Mouse (Mus musculus) C2C12 (cell line): Measurements from ENCODE around the gene Mcur1. TPM values are rescaled to one million over a fixed set of nuclear protein-coding genes. Genes with fewer than 3 reads are reported as not detected.
A peak's percentile ranks its signal among the peaks of the same experiment; 100 is the strongest.

Experiments
- H3K27me3 ChIP-seq: one replicate; pipeline ENCODE4 v1.6.1; 2011; ENCODE audit not compliant: control insufficient read depth, insufficient read depth, insufficient read length
- H3K36me3 ChIP-seq: one replicate; pipeline ENCODE4 v1.6.1; 2011; ENCODE audit not compliant: control insufficient read depth, insufficient read depth
- H3K4me3 ChIP-seq: one replicate; pipeline ENCODE4 v1.5.1; 2011; ENCODE audit warnings: mild to moderate bottlenecking, control low read depth; ENCODE audit not compliant: poor library complexity, insufficient read depth, severe bottlenecking
- H3K79me2 ChIP-seq: one replicate; pipeline ENCODE4 v1.6.1; 2011; ENCODE audit not compliant: control insufficient read depth, insufficient read depth
- H3K79me3 ChIP-seq: one replicate; pipeline ENCODE4 v1.6.1; 2011; ENCODE audit warnings: low read depth, control low read depth
- H3ac ChIP-seq: one replicate; pipeline ENCODE3; 2011; ENCODE audit warnings: low read depth; ENCODE audit not compliant: control insufficient read depth, insufficient read length
- CEBPB ChIP-seq: IDR thresholded peaks from one replicate; pipeline ENCODE4 v1.6.1; 2011; ENCODE audit warnings: low read depth, mild to moderate bottlenecking, control low read depth, moderate library complexity
- CTCF ChIP-seq: IDR thresholded peaks from one replicate; pipeline ENCODE4 v1.5.1; 2011; ENCODE audit not compliant: control insufficient read depth, insufficient read depth, insufficient read length
- FOSL1 ChIP-seq: IDR thresholded peaks from one replicate; pipeline ENCODE4 v1.8.0; 2011; ENCODE audit warnings: mild to moderate bottlenecking, low read length; ENCODE audit not compliant: poor library complexity, insufficient read depth, severe bottlenecking
- MAX ChIP-seq: IDR thresholded peaks from one replicate; pipeline ENCODE4 v1.6.1; 2011; ENCODE audit warnings: mild to moderate bottlenecking, control low read depth
- MYOD1 ChIP-seq: IDR thresholded peaks from one replicate; pipeline ENCODE4 v1.6.1; 2011; ENCODE audit warnings: low read depth; ENCODE audit not compliant: control insufficient read depth, insufficient read length
- MYOG ChIP-seq: IDR thresholded peaks from one replicate; pipeline ENCODE4 v1.6.1; 2011; ENCODE audit not compliant: control insufficient read depth, insufficient read length; ENCODE audit errors: extremely low read depth
- USF1 ChIP-seq: IDR thresholded peaks from one replicate; pipeline ENCODE4 v1.6.1; 2011; ENCODE audit warnings: low read depth, mild to moderate bottlenecking, control low read depth, moderate library complexity
- polyA plus RNA-seq: library from polyadenylated mRNA; unstranded; fragments of >200 nt; fragmentation: generic; extraction: Trizol; gene quantifications from one replicate; pipeline ENCODE4 v1.2.1, GENCODE M21; 2012; ENCODE audit warnings: missing spikeins

The Mcur1 gene
- polyA plus RNA-seq, 1 experiment: 4.8 TPM

DNA sequence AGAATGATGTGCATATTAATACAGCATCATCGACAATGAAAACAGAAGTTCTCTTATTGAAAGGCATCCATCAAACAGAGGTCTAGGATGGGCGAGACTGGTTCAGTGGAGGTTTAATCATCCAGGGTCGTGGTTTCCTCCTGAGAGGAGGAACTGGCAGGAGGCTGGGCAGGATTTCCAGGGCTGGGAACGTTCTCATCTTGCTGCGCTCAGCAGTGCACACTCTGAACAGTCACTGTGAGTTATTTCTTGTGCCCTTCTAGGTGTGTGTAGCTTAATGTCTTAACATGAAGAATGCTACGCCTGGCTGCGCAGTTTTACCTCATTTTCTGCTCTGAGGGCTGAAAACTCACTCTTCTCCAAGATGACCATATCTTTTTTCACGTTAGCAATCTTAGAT is 9.3 kb downstream of the Mcur1 start:
- Histone ChIP-seq H3K79me2 (no peaks in the 10 kb centered on the region), H3K27me3 (no peaks in the 10 kb centered on the region), H3K79me3 (no peaks in the 10 kb centered on the region), H3K4me3 (no peak overlapping the region), H3K36me3 (peaks cover 27% of the 10 kb centered on the region), H3ac (no peak overlapping the region)
- TF ChIP-seq CEBPB: no peak
- TF ChIP-seq USF1: no peak
- no peak for TF ChIP-seq CTCF
- no peak for TF ChIP-seq FOSL1
- TF ChIP-seq MYOD1: no peak
- TF ChIP-seq MAX: no peak
- TF ChIP-seq MYOG: no peak

DNA sequence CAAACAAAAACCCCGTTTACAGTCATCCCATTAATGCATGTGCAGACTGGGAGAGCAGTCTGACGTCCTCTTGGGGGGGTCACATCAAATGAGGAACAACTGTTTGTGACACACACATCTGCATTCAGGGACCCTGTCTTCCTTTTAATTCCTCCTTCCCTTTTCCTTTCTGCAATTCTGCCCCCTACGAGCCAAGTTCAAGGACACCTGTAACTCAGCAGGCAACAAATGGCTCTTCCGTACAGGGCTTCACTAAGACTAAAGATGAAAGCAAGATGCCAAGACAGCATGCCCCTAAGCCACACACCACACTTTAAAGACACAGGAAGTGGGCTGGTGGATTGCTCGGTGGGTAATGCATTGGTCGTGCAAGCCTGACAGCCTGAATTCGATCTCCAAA is 10.1 kb downstream of the Mcur1 start:
- Histone ChIP-seq H3ac (no peak overlapping the region), H3K4me3 (no peak overlapping the region), H3K27me3 (no peaks in the 10 kb centered on the region), H3K36me3 (peaks cover 27% of the 10 kb centered on the region), H3K79me2 (no peaks in the 10 kb centered on the region), H3K79me3 (no peaks in the 10 kb centered on the region)
- TF ChIP-seq USF1 (no peak), CEBPB (no peak), CTCF (no peak), FOSL1 (no peak), MAX (no peak), MYOD1 (no peak), MYOG (no peak)

DNA sequence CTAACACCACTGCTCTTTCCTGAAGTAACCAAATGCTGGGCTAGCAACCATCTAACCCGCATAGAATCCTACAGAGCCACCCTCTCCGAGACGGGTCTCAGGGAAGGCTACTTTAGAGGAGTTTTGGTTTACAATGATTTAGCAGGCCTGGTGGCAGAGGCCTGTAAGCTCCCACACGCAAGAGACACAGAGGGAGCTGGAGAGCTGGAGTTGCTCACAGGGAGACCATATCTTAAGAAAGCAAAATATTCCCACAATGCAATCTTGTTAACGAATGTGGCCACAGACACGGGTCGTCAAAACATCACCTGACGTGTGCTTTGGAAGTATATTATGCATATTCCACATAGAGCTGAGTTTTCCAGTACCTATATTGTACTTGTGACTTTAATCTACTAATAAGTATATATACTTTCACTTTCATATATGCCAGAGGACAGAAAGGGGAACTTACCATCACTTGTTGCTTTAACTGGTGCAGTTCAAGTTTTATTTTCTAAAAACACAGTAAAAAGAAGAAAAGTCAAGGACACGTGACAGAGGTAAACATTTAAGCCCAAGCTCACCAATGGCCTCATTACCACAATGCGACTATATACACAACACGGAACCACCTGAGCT is 10.8 kb downstream of the Mcur1 start:
- H3K79me2 ChIP-seq: no peaks in the 10 kb centered on the region
- H3K79me3 ChIP-seq: no peaks in the 10 kb centered on the region
- H3K4me3 ChIP-seq: no peak overlapping the region
- H3K27me3 ChIP-seq: no peaks in the 10 kb centered on the region
- H3K36me3 ChIP-seq: peaks cover 33% of the 10 kb centered on the region
- no peak for TF ChIP-seq MYOG
- TF ChIP-seq CTCF: no peak
- no peak for TF ChIP-seq FOSL1
- no peak for TF ChIP-seq CEBPB
- no peak for TF ChIP-seq MYOD1
- no peak for TF ChIP-seq USF1
- H3ac ChIP-seq: no peak overlapping the region

DNA sequence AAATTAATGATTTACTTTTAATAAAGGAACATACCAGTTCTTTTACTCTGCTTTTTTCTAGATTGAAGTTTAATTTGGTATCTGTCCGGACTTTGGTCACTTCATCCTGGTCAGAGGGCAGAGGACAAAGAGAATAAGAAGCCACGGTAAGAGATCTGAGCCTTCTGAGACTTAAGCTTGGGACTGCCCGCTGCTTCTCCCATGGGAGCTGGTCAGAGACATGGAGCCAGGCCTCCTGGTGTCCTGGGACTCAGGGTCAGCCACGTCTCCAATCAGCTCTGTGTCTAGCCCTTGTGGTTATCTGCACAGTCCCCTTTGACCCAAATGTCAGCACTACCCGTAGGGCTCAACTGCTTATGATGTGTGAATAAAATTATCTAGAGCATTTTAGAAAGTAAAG is 11.4 kb downstream of the Mcur1 start:
- no peaks in the 10 kb centered on the region for H3K27me3 ChIP-seq
- H3K36me3 ChIP-seq: peaks cover 37% of the 10 kb centered on the region
- H3K79me2 ChIP-seq: no peaks in the 10 kb centered on the region
- no peak for TF ChIP-seq CEBPB
- no peak for TF ChIP-seq CTCF
- no peak for TF ChIP-seq MYOG
- no peak for TF ChIP-seq USF1
- no peak for TF ChIP-seq FOSL1
- no peak for TF ChIP-seq MAX
- no peak for TF ChIP-seq MYOD1
- H3K79me3 ChIP-seq: no peaks in the 10 kb centered on the region
- H3ac ChIP-seq: no peak overlapping the region
- H3K4me3 ChIP-seq: no peak overlapping the region

DNA sequence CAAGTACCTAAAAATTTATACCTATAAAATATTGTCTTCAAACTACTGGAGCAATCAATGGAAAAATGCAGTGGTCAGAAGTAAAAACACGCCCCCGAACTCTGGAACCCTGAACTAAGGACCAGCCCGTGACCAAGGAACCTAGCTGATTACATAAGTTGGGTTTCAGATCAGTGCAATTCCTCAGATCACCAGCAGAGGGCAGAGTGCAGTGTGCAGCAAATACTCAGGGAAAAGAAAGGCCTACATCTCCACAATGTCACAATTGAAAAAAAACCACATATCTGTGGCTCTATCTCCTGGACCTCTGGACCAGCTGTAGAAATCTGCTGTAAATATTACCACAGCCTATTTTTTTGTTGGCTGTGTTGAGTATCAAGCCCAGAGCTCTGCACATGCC is 13.1 kb downstream of the Mcur1 start:
- H3K27me3 ChIP-seq: no peaks in the 10 kb centered on the region
- H3K79me3 ChIP-seq: no peaks in the 10 kb centered on the region
- H3K79me2 ChIP-seq: no peaks in the 10 kb centered on the region
- peaks cover 37% of the 10 kb centered on the region for H3K36me3 ChIP-seq
- H3K4me3 ChIP-seq: no peak overlapping the region
- TF ChIP-seq MYOD1 (no peak), MYOG (no peak), CTCF (peak; percentile 52)
- no peak overlapping the region for H3ac ChIP-seq

DNA sequence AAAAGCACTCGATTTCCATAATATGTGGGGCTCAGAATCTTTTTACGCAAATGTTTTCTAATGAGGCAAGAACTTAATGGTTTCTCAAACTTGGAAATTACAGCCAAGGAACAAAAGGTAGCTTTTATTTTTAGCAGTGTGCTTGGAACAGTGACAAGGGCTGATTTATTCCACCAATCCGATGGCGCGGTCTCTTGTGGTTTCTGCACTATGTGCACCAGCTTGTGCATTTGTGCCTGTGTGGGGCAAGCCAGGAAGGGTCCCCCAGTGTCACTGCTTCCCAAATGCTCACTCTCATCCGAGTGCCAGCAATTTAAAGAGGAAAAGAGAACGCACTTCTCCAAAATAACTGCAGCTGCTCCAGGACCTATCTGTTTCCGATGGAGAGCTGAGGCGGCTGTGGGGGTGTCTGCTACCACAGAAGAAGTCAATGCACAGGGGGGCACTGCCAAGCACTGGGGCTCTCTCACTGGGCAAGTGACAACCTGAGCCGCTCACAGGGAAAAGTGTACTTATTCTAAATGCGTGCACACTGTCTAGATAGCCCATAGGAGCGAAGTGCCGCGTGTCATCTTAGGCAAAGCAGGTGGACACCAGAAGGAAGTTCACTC is 19.7 kb downstream of the Mcur1 start:
- H3ac ChIP-seq: no peak overlapping the region
- no peak overlapping the region for H3K4me3 ChIP-seq
- H3K27me3 ChIP-seq: no peaks in the 10 kb centered on the region
- H3K79me2 ChIP-seq: no peaks in the 10 kb centered on the region
- H3K36me3 ChIP-seq: peaks cover 10% of the 10 kb centered on the region
- H3K79me3 ChIP-seq: no peaks in the 10 kb centered on the region
- no peak for TF ChIP-seq CTCF
- no peak for TF ChIP-seq USF1
